Mouse (Mus musculus) ES-CJ7 (cell line): ENCODE measurements around the gene Poc1a.
A peak's percentile ranks its signal among the peaks of the same experiment; 100 is the strongest.

ENCODE experiments used
- DNase-seq: peaks from one replicate; pipeline ENCODE4 v3.0.0; 2011; ENCODE audit warnings: low read depth, low spot score

The Poc1a gene

DNA sequence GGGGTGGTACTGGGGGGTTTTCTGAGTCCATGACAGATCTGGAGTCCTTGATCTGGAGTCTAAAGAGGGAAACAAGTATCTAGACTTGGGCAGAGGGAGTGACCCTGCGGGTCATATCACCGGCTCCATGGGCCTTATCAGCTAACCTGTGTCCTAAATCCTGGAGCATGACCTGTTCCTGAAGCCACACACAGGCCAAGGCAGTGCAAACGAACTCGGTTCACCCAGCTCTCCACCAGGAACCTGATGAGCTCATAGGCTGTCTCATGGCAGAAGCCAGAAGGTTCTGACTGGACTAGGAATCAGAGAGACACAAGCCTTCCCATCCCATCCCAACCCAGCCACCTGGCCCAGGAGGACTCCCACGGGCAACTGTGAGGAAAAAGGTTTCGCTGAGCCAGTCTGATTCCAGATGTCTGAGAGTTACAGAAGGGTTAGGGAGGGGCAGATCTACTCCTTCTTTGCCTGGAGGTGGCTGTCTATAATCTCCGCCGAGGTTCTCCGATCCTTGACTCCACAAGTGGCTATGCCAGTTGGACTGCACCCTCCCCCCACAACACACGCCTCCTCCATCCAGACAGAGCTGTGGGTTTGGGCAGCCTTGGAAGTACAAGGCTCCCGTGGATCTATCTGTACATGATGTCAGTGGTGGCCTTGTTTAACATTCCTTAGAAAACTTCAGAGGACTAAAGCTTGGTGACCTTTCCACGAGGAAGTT, 15.3 kb upstream of the Poc1a start:
- DNase-seq: no peak

DNA sequence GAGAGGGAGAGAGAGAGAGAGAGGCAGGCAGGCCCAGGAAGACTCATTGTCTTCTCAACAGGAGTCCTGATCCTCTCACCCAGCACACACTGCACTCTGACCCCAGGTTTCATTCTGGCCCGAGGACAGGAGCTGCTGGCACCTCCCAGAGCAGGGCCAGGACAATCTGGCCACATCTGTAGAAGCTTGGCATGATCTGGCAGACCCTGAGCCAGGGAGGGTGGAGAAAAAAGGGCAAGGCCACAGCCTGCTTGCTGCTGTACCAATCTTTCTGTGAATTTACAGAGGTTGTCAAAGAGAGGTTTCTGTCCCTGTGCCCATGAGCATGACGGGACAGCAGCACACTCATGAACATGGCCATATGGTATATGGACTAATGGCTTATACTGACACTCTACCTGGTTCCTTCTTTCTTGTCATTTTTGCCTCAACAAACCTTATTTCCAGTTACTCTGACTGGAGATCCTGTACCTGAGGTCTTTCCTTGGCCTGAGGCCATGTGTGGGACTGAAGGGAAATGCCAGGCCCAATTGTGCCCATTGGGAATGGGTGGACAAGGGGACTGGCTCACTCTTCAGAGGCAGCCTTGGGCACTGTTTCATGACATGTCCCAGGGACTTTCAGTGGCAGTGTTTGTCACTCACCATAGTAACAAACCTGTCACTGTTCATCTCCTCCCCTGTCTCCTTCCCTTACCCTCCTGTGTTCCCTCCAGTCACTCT, 13.8 kb upstream of the Poc1a start:
- no peak for DNase-seq

DNA sequence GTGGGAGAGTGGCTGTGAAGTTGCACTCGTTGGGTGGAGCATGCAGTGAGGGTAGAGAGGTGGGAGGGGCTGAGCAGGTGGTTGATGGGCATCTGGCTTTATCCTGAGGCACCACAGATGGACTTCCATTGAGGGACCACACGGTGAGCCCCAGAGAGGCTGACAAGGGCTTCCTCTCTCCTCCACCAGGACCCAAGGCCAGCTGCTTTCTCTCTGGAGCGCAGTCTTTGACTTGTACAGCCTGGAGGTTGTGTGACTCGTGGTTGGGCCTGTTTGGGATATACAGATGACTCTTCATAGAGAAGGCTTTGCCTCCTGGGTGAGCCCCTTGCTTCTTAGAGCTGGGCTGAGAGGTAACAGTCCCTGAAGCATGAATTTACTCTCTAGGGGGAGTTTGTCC, 12.4 kb upstream of the Poc1a start:
- DNase-seq: no peak

DNA sequence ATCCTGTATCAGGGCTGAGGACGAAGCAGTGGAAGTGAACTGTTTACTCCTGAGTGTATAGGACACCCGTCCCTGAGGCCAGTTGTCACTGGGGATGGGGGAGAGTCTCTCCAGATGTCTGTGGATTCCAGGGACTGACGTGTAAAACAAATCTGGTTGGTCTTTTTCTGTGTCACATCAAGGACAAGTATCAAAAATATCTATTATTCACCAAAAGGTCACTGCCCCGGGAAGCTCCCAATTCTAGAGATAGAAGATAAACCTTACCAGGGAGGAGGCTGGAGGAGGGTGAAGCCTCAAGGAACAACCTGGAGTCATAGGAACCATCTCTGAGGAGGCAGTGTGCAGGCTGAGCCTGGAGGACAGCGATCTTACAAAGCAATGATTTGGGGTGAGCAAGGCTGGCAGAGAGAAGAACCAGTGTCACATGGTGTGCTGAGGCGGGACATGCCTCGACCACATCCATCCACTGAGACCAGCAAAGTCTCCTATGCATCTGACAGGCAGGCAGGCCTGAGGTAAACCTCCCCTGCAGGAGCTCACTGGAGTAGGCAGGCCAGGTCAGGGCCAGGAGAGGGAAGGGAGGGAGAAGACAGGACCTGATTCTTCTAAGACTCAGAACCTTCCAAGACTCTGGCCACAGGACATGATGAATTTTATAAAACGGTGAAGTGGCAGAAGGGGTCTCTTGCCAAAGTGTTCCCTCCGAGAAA, 11.6 kb upstream of the Poc1a start:
- DNase-seq: no peak

DNA sequence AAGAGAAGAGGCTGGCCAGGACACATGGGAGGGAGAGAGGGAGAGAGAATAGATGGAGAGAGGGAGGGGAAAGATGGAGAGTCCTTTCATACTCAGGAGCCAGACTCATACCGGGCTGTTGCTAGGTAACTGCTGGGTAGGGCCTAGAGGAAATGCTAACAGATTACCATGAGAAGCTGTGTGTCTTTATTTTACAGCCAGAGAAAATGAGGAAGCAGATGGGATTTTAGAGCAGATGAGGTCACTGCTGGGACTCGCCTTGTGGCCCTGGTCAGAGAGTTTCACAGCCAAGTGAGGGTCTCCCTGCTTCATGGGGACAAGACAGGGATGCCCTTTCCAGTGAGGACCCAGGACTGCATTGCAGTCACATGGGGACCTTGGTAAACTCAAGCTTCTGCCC, 11.0 kb upstream of the Poc1a start:
- no peak for DNase-seq

DNA sequence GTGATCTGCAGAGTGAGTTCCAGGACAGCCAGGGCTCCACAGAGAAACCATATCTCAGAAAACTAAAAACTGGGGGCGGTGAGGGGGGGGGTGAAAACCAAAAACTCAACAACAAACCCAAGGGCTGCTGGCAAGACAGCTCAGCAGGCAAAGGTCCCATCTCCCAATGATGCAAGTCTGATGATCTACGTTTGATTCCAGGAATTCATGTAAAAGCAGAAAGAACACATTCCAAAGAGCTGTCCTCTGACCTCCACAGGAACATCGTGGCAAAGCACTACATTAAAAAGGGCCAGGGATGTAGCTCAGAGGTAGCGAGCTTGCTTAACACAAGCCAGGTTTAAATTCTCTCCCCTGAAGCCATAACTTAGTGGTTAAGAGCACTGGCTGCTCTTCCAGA, 10.2 kb upstream of the Poc1a start:
- no peak for DNase-seq

DNA sequence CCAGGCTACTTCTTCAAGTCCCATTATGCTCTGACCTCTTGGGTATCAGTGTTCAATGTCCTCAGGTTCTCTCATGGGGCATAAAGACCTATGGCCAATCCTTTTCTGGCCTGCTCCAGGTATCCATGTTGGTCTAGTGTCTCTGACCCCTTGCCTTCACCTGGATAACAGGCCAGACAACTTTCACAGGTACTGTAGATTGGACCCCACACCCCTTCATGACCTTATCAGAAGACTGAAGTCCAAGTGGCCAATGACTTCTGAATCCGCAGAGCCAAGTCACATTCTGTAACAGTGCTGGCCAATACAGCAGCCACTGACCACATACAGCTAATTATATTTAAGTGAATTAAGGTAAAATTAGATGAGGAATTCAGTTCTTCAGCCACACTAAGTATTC, 8.6 kb upstream of the Poc1a start:
- no peak for DNase-seq

DNA sequence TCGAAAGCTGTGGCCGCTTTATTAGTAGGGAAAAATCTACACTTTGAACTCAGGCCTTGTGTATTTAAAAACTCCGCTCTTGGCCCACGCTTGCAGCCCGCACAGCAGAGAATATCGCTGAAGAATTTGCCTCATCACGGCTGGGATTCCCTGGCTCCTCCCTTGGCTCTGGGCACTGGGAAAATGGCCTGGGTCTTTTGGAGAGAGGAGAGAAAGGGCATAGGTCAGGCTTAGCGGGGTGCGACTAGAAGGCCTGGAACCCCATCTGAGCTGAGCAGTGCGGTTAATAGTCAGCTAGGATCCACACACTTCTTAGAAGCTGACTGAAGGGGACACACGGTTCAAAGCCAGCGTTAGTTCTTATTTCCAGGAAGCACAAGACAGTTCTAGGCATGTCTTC, 7.6 kb upstream of the Poc1a start:
- DNase-seq: no peak

DNA sequence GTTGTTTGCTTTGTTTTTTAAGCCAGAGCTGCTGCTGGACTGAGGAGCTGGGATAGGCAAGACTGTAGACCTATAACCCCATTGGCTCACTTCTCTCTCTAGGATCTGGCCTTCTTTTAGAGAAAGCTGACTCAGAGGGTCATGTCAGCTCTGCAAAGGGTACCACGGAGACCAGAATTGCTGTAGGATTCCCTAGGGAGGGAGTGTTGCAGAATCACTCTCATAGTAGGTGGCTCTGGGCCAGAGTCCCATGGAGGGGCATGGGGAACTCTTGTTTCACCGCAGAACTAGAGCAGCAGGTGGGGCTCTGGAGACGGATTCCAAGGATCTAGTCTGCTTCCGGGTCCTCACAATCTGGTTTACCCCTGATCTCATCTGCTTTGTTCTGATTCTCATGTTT, 7.1 kb upstream of the Poc1a start:
- DNase-seq: no peak

DNA sequence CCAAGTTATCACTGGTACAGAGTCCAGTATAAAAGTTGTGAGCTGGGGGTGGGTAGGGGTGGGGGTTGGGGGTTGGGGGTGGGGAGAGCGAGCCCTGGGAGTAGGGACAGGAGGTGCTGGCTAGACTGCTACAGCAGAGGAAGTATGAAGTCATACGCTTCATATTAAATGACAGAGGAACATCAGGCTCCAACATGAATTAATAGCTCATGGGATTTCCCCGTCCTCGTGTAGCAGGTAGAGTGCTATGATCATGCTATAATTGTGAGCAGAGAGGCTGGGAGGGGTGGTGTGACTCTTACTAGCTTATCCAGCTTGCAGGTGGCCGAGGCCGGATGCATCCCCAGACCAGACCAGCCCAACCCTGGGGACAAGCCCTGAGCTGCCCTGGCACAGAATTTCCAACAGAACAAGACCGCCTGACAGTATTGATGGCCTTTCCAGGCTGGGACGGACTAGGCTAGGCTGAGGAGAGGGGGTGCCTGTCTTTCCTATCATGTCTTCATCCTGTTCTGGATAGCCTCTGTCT, 6.1 kb upstream of the Poc1a start:
- DNase-seq: no peak

DNA sequence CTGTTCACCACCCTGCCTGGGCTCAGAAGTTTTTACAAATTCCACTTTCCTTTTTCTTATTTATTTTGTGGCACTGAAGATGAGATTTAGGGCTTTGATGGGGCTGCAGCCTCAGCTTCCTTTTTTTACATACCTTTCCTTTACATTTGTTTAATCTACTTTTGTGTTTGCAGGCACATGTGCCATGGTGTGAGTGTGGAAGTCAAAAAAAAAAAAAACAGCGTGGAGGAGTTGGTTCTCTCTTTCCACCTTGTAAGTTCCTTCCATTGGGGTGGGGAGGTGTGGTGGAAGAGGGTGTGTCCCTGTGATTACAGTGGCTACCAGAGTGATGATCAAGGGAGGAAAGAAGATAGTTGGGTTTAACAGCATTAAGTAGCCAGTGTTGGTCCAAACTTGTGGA, 5.1 kb upstream of the Poc1a start:
- no peak for DNase-seq

DNA sequence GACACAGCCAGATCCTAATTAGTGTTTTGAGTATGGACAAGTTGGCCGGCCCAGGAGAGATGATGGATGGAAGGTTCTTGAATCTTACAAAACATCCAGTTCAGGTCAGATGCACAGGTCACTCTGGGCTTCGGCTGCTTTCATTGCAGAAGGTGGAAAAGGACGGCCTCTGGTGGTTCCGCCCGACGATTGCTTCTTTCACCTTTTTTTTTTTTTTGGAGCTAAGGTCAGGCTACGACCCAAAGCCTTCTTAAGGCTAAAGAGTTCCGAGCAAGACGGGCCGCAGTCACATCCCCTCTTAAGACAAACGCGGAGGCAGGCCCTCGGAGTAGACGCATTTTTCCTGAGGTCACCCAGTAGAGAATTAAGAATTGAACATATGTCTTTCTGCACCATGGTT, 475 bp upstream of the Poc1a start:
- peak; percentile 65 for DNase-seq

DNA sequence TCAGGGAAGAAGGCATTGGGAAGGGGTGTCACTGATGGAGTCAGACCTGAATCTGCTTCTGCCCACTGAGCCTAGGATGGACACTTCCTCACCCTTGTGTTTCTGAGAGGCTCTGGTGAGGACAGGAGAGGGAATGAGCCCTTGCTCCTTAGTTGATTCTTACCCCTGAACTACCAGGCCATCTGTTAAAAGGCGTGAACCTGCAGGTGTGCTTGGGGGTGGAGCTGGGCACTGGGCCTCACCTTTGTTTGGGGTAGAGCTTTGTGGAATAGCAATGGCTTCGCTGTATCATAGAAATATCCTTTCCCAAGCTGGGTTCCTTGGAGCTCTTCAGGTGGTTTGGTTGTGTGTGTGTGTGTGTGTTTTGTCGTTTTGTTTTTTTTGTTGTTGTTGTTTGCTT, 1.2 kb downstream of the Poc1a start:
- DNase-seq: no peak

DNA sequence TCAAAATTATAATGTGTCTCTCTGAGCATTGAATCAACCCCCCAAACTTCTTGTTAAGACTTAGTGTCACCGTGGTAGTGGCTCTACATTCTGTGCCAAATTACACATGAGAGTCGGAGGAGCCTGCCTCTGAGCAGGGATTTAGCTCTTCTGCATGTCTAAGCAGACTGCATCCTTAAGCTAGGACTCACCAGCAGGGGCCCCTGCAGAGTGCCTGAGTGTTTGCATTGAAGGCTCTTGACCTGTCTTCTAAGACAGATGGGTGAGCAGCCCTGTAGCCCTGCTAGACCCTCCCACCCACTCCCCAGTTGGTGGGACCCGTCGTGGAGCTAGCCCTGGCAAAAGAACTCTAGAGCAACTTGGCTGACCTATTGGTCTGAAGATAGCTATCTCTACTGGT, 6.3 kb downstream of the Poc1a start:
- no peak for DNase-seq

DNA sequence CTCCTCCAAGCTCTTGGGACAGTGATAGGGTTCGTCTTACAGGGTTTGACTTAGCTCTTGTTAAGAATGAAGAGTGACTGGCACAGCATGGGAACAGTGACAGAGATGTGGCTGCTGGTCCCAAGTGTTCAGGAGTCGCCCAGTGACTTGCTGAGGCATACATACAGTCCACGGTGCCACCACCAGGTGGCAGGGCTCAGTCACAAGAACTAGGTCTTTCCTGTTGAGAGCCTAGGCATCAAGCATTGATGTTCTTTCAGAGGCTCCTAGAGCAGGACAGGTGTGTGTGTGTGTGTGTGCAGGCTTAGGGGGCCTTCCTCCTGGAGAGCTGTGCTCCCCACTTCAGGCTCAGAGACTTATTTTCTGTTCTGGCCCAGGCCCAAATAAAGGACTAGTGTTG, 8.0 kb downstream of the Poc1a start:
- peak; percentile 69 for DNase-seq

DNA sequence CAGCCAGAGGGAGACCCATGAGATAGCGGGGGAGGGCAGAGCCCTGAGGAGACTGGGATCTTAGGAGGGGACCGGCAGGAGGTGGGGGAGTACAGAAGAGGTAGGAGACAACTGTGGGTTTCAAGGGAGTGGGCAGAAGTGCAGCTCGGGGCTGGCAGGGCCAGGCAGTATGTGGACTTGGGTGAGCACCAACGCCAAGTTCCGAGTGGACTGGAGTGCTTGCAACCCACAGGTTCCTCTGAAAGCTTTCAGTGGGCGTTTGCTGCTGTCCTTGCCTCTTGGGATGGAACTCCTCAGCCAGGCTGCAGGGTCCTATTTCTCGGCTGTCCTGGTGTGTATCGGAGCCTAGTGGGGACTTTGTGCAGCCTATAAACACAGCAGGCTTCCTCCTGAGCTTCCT, 9.0 kb downstream of the Poc1a start:
- DNase-seq: no peak

DNA sequence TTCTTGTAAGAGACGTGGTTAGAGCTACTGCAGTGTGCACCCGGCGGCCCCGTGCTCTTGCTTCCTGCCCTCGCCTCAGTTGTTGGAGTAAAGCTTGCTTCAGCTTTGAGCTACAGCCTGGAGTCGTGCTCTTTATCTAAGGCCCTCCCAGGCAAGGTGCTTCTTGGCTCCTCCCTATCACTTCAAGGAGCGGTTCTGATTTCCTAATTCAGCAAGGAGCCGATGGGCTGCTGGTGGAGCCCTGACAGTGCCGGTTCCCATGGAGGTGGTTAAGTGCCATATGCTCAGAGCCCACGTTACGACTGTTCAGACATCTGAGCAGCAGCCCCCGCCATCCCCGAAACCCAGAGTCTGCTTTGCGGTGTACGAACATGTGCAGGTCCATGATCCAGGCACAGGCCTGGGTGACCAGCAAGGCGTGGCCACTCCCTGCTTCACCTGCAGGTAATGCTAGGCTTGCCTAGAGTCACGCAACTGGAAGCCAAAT, 9.8 kb downstream of the Poc1a start:
- no peak for DNase-seq

DNA sequence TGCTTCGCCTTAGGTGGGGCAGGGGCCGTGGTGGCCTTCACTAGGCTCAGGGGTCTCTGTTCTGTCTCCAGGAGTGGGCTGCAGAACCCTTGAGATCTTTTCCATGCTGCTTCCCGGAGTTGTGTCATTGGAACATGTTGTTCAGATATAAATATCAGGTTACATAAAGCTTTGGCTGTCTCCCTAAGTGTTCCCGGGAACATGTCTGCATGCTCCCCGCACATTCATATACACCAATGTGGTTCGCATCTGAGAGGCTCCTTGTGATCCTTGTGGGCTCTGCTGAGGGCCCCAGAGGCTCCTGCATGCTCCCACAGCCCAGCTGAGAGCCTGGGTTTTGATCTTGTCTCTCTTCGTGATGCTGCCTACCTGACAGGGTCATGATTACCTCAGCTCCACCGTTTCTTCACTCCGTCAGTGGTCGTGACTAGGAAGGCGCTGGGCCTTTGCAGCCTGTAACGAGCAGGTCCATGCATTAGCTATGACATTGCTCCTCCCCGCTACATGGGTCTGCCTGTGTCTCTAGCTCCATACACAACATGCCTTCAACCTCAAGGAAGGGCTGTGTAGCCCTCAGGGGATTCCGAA, 12.8 kb downstream of the Poc1a start:
- DNase-seq: no peak

DNA sequence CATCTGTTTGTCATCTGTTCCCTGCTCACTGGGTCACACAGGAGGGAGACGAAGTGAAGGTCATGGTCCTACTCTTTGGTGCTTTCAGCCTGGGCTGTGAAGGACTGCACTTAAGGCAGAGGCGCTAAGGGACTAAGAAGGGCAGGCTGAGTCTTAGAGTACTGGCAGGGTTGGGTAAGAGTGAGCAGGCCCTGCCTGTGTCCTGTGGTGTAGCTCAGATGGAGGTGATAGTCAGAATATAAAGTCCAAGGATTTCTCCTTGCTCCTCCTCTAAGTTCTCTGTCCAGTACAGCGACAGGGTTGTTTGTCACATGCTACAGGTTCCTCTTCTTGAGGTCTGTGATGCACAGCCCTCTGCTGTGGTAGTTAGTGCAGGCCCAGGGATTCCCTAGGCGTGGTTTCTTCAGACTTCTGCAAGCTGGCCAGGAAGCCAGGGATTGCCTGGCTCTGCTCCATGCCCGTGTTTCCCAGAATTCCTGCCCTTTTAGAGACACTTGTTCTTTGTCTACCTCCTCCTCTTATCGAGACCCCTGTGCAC, 15.8 kb downstream of the Poc1a start:
- DNase-seq: no peak

DNA sequence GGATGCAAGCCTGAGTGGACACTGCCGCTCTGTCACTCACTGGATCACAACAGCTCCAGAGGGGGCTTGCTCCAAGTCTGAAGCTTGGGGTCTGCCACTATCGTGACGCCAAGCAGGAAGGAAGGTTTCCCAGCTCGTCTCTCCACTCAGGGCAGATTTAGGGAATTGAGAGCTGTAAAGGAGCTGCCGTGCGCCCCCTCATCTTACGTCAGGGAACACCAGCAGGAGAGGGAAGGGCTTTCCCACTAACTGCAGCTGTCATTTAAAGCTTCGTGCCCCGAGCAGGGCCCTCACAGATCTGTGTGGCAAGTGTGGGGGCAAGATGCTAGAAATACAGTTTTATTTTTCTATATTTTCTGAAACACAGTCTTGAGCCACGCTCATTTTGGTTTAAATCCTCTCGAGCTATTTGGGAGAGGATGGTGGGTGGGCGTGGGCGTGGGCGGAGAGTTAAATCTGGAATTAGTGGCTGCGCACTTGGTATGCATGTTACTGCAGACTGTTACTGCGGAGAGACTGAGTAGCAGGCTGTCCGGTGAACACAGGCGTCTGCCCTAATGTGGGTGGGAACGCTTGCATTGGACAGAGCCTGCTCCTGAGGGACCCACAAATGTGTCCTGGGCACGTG, 19.4 kb downstream of the Poc1a start:
- DNase-seq: no peak

DNA sequence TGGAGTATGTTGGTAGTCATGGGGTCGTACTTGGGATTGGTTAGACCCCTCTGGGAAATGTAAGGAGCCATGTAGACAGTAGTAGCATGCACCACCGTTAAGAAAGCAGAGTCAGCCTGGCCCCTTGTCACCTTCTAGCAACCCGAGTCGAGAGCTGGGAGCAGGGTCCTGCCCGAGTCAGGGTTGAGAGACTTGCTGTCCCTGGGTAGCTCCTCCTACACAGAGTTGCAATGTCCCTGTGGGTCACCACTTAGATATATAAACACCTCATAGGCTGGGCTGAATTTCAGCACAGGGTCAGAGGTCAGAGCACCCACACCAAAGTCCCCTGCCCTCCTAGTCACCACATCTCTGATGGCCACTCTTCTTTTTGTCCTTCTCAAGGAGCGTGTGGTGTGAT, 20.1 kb downstream of the Poc1a start:
- no peak for DNase-seq
